Mouse (Mus musculus) stomach, embryonic 16.5 days (tissue): Measurements from ENCODE around the gene Fau. TPM values are rescaled to one million over a fixed set of nuclear protein-coding genes. Genes with fewer than 3 reads are reported as not detected.

Experiments
- ATAC-seq: fragments of 200-750 bp; cut with Nextera tagmentation; 2 replicates; pipeline ENCODE4 v1.8.0; 2017; ENCODE audit warnings: moderate number of reproducible peaks, moderate TSS enrichment; ENCODE audit not compliant: insufficient read depth, low FRiP score
- H3K27ac ChIP-seq: fragments of 300-500 bp; sonication (generic); 2 replicates; pipeline ENCODE4 v1.5.1; 2014; ENCODE audit warnings: low read length
- H3K27me3 ChIP-seq: fragments of 300-500 bp; sonication (generic); 2 replicates; pipeline ENCODE4 v1.6.1; 2014; ENCODE audit warnings: low read length, control low read depth, mixed read lengths; ENCODE audit not compliant: control insufficient read depth, insufficient read depth
- H3K36me3 ChIP-seq: fragments of 300-500 bp; sonication (generic); 2 replicates; pipeline ENCODE4 v1.6.1; 2014; ENCODE audit warnings: low read length; ENCODE audit not compliant: control insufficient read depth, insufficient read depth
- H3K4me1 ChIP-seq: fragments of 300-500 bp; sonication (generic); 2 replicates; pipeline ENCODE4 v1.6.1; 2014; ENCODE audit warnings: low read length, control low read depth, mixed read lengths; ENCODE audit not compliant: control insufficient read depth, insufficient read depth
- H3K4me2 ChIP-seq: fragments of 300-500 bp; sonication (generic); 2 replicates; pipeline ENCODE4 v1.6.1; 2014; ENCODE audit warnings: low read depth, low read length, mixed read lengths
- H3K4me3 ChIP-seq: fragments of 300-500 bp; sonication (generic); replicated peaks from 2 replicates; pipeline ENCODE4 v1.5.1; 2014; ENCODE audit warnings: mild to moderate bottlenecking, low read length
- H3K9ac ChIP-seq: fragments of 300-500 bp; sonication (generic); 2 replicates; pipeline ENCODE4 v1.6.1; 2014; ENCODE audit warnings: low read length
- H3K9me3 ChIP-seq: fragments of 300-500 bp; sonication (generic); replicated peaks from 2 replicates; pipeline ENCODE4 v1.6.1; 2016; ENCODE audit warnings: low read length, control low read depth; ENCODE audit not compliant: control insufficient read depth
- WGBS: fragments of 180-500 bp; shearing (Covaris S2); extraction: QIAGEN DNeasy Blood & Tissue Kit; methylation state at CpG from one replicate; pipeline ENCODE4 v1.1.7; 2014; 5-methylcytosine and 5-hydroxymethylcytosine counted together
- polyA plus RNA-seq: library from polyadenylated mRNA; unstranded; fragments of >200 nt; fragmentation: Nextera tagmentation; extraction: Ambion mirVana; gene quantifications from 2 replicates; pipeline ENCODE4 v1.2.1, GENCODE M21; 2015

Gene Fau
- polyA plus RNA-seq, 1 experiment from 2014 or later = 729 TPM

- Histone ChIP-seq H3K9ac (no peak overlapping the region), H3K4me2 (no peak overlapping the region), H3K36me3 (peaks cover 38% of the 10 kb centered on the region), H3K27me3 (no peaks in the 10 kb centered on the region), H3K4me1 (peaks cover 12% of the 10 kb centered on the region), H3K27ac (no peak overlapping the region), H3K4me3 (no peak overlapping the region), H3K9me3 (no peaks in the 10 kb centered on the region)
- no peak for ATAC-seq
- 78% methylated on average over 5 of the region's 5 CpGs for WGBS
Measured at GRCm38 (mm10) chr19:6054296-6054695, 3.3 kb upstream of the Fau start.

- H3K4me3 ChIP-seq = peak overlapping the region; percentile 83
Measured at GRCm38 (mm10) chr19:6056696-6057095, 948 bp upstream of the Fau start.

GRCm38 (mm10) chr19:6058513-6058912 lies 869 bp downstream of the Fau start:
- peak overlapping the region; percentile 85 for H3K4me2 ChIP-seq
- peaks cover 14% of the 10 kb centered on the region; the same call in 1 of the 2 replicates for H3K36me3 ChIP-seq
- H3K27me3 ChIP-seq = no peaks in the 10 kb centered on the region
- peak overlapping the region; percentile 93 for H3K9ac ChIP-seq
- H3K27ac ChIP-seq = peak overlapping the region; percentile 74
- ATAC-seq = no peak
- peaks cover 30% of the 10 kb centered on the region for H3K4me1 ChIP-seq
- H3K9me3 ChIP-seq = no peaks in the 10 kb centered on the region
- WGBS = 22% methylated on average over 5 of the region's 5 CpGs
- peak overlapping the region; percentile 83 for H3K4me3 ChIP-seq

More at GRCm38 (mm10) chr19:6056696-6057095, 948 bp upstream of the Fau start:
- H3K4me1 ChIP-seq = peaks cover 18% of the 10 kb centered on the region
- no peaks in the 10 kb centered on the region for H3K9me3 ChIP-seq
- WGBS = 44% methylated on average over 4 of the region's 4 CpGs
- no peaks in the 10 kb centered on the region for H3K27me3 ChIP-seq
- peak overlapping the region; percentile 86 for H3K9ac ChIP-seq
- peak overlapping the region; percentile 75 for H3K4me2 ChIP-seq
- no peak for ATAC-seq
- H3K36me3 ChIP-seq = peaks cover 27% of the 10 kb centered on the region
- no peak overlapping the region for H3K27ac ChIP-seq

- 72% methylated on average over 5 of the region's 5 CpGs for whole genome bisulfite sequencing
- H3K4me2 ChIP-seq = peak overlapping the region; percentile 85
- no peaks in the 10 kb centered on the region for H3K9me3 ChIP-seq
- H3K27me3 ChIP-seq = no peaks in the 10 kb centered on the region
- peaks cover 10% of the 10 kb centered on the region; the same call in 1 of the 2 replicates for H3K36me3 ChIP-seq
- no peak for ATAC-seq
- H3K4me3 ChIP-seq = peak overlapping the region; percentile 83
- peaks cover 30% of the 10 kb centered on the region for H3K4me1 ChIP-seq
- peak overlapping the region; percentile 93 for H3K9ac ChIP-seq
- peak overlapping the region; percentile 74; the same call in 1 of the 2 replicates for H3K27ac ChIP-seq
Measured at GRCm38 (mm10) chr19:6058966-6059365, 1.3 kb downstream of the Fau start.

GRCm38 (mm10) chr19:6061021-6061533 lies 3.4 kb downstream of the Fau start, which contains the start of gene Znhit2:
Gene Znhit2, plus strand, starts transcription at chr19:6061192.
- H3K36me3 ChIP-seq = 0 out of 2 replicates have a peak, but pooled peaks cover 4% of the 10 kb centered on the region
- H3K27ac ChIP-seq = peak within 1 kb of the TSS; percentile 95
- peaks cover 30% of the 10 kb centered on the region for H3K4me1 ChIP-seq
- no peaks in the 10 kb centered on the region for H3K27me3 ChIP-seq
- peak; percentile 77 for ATAC-seq
- H3K9me3 ChIP-seq = no peaks in the 10 kb centered on the region
- WGBS = under 1% methylated on average over 58 of the region's 58 CpGs
- H3K9ac ChIP-seq = peak within 1 kb of the TSS; percentile 98
- peak within 1 kb of the TSS; percentile 100 for H3K4me2 ChIP-seq
- H3K4me3 ChIP-seq = peak within 1 kb of the TSS; percentile 92

GRCm38 (mm10) chr19:6061641-6062302 lies 4.1 kb downstream of the Fau start:
- 1% methylated on average over 44 of the region's 44 CpGs for WGBS
- ATAC-seq = no peak
- no peaks in the 10 kb centered on the region for H3K27me3 ChIP-seq

GRCm38 (mm10) chr19:6062418-6062817 lies 4.8 kb downstream of the Fau start:
- 42% methylated on average over 5 of the region's 5 CpGs for WGBS
- Histone ChIP-seq H3K9me3 (no peaks in the 10 kb centered on the region), H3K27me3 (no peaks in the 10 kb centered on the region), H3K4me1 (peaks cover 34% of the 10 kb centered on the region), H3K4me2 (peak overlapping the region; percentile 100), H3K4me3 (peak overlapping the region; percentile 92), H3K27ac (no peak overlapping the region), H3K9ac (peak overlapping the region; percentile 98), H3K36me3 (0 out of 2 replicates have a peak, but pooled peaks cover 4% of the 10 kb centered on the region)
- no peak for ATAC-seq

More at GRCm38 (mm10) chr19:6061641-6062302, 4.1 kb downstream of the Fau start:
- Histone ChIP-seq H3K9ac (peak overlapping the region; percentile 98), H3K4me2 (peak overlapping the region; percentile 100), H3K4me1 (peaks cover 29% of the 10 kb centered on the region), H3K9me3 (no peaks in the 10 kb centered on the region), H3K4me3 (peak overlapping the region; percentile 92), H3K36me3 (0 out of 2 replicates have a peak, but pooled peaks cover 4% of the 10 kb centered on the region), H3K27ac (peak overlapping the region; percentile 95)

- 92% methylated on average over 6 of the region's 6 CpGs for WGBS
- ATAC-seq = no peak
- H3K4me3 ChIP-seq = no peak overlapping the region
- H3K27me3 ChIP-seq = no peaks in the 10 kb centered on the region
- H3K9me3 ChIP-seq = no peaks in the 10 kb centered on the region
- 0 out of 2 replicates have a peak, but pooled peaks cover 4% of the 10 kb centered on the region for H3K36me3 ChIP-seq
- H3K9ac ChIP-seq = no peak overlapping the region
- H3K4me1 ChIP-seq = peaks cover 36% of the 10 kb centered on the region
- H3K4me2 ChIP-seq = no peak overlapping the region
- no peak overlapping the region for H3K27ac ChIP-seq
Measured at GRCm38 (mm10) chr19:6063081-6063480, 5.4 kb downstream of the Fau start.

- ATAC-seq = no peak
Measured at GRCm38 (mm10) chr19:6066571-6066970, 8.9 kb downstream of the Fau start.

More at GRCm38 (mm10) chr19:6066571-6066970, 8.9 kb downstream of the Fau start:
- Histone ChIP-seq H3K4me1 (peaks cover 26% of the 10 kb centered on the region), H3K4me3 (peak overlapping the region; percentile 54), H3K27me3 (no peaks in the 10 kb centered on the region), H3K36me3 (peaks cover 6% of the 10 kb centered on the region; the same call in 1 of the 2 replicates), H3K4me2 (peak overlapping the region; percentile 99), H3K9me3 (no peaks in the 10 kb centered on the region), H3K9ac (peak overlapping the region; percentile 74), H3K27ac (peak overlapping the region; percentile 85)
- WGBS = 25% methylated on average over 5 of the region's 5 CpGs
